Mouse (Mus musculus) Patski (cell line): Measurements from ENCODE around the gene Olfr316. TPM values are rescaled to one million over a fixed set of nuclear protein-coding genes. Genes with fewer than 3 reads are reported as not detected.

ENCODE experiments used
- ATAC-seq: fragments of 100-300 bp; one replicate; pipeline ENCODE4 v1.8.0; 2021
- CTCF ChIA-PET: fragments of 350-600 bp; sonication (Branson Sonifier 250); formaldehyde crosslinking; loops from one replicate; lab custom pipeline; 2022; ENCODE audit warnings: inconsistent platforms; lab: Charles Lee
- POLR2A ChIA-PET: fragments of 350-600 bp; sonication (Branson Sonifier 250); formaldehyde crosslinking; loops from one replicate; lab custom pipeline; 2022; ENCODE audit warnings: antibody characterized with exemption, inconsistent platforms; lab: Charles Lee
- DNase-seq: peaks from one replicate; pipeline ENCODE4 v3.0.0-alpha.2; 2011; ENCODE audit warnings: low read depth, low spot score
- H3K27me3 ChIP-seq: fragments of 371-371 bp; one replicate; pipeline ENCODE4 v1.5.1; 2021
- CTCF ChIP-seq: fragments of 100-300 bp; IDR thresholded peaks from one replicate; pipeline ENCODE4 v1.5.1; 2021
- in situ Hi-C: fragments of 300-500 bp; cut with MboI; formaldehyde crosslinking; loops from 3 replicates; pipeline ENCODE4 v1.11.1; 2018; ENCODE audit warnings: low pct_unique_long_range_greater_than_20kb, mixed read lengths
- polyA plus RNA-seq: library from polyadenylated mRNA; unstranded; gene quantifications from one replicate; pipeline ENCODE4 v1.2.3, GENCODE M21; 2021

The Olfr316 gene
- polyA plus RNA-seq, 1 experiment from 2014 or later = not detected

DNA sequence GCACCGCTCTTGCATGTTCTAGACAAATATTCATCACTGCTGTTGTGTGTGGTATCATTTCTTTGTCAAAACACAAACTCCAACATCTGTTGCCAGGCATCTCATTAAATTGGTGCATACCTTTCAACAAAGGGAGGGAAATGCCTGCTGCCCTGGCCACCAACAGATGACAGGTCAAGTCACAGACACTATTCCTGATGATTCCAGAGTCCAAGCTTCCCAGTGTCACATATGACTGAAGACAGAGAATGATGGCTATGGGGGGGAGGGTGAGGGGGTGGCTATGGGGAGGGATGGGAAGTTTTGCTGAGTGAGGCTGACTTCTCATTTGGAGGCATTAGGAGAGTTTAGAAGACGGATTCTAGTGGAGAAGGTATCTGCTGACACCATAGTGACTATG is 31.6 kb downstream of the Olfr316 start:
- no peaks in the 10 kb centered on the region for H3K27me3 ChIP-seq
- no peak for TF ChIP-seq CTCF
- in situ Hi-C loops = no loop called here
- POLR2A ChIA-PET = no interaction called here
- CTCF ChIA-PET = no interaction called here
- no peak for ATAC-seq
- no peak for DNase-seq

DNA sequence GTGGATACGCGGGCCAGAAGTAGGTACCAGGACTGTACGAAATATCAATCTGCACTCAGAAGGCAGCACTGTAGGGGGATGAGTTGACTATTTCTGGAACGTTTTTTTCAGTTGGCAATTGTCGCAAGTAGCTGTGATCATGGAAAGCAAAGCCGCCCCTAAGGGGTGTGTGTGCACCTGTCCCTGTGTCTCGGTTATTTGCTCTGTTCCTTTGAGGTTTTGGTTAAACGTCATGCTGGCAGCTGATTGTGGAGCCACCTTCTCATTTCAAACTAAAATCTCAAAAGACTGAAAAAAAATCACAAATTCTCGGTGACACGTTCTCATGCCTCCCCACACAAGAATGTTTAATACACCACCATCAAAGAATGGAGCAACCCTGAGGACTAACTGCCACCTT is 35.1 kb downstream of the Olfr316 start:
- TF ChIP-seq CTCF = no peak
- no peak for ATAC-seq
- no peaks in the 10 kb centered on the region for H3K27me3 ChIP-seq
- no peak for DNase-seq
- CTCF ChIA-PET = interaction anchor here (1.1 kb wide), 1 partner anchor 16 kb away, joined by 3 read pairs; no protein-coding TSS in a partner anchor
- POLR2A ChIA-PET = no interaction called here
- in situ Hi-C loops = no loop called here

DNA sequence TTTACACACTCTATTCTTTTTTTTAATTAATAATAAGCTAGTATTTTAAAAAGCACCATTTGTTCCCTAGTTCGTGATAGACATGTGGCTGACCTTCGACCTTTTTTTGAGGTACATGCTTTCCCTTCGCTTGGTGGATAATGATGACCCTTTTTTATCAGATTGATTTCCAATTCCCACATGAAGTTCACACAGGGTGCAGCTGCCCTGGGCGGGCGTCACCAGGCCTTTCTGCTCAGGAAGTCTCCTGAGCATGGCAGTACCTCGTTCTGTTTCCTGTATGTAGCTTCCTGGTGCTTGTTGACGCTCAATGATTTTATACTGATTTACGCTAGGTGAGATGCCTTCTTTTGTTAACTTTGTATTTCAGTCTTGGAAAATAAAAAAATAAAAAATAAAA is 35.8 kb downstream of the Olfr316 start:
- in situ Hi-C loops = no loop called here
- TF ChIP-seq CTCF = no peak
- ChIA-PET POLR2A (no interaction called here), CTCF (interaction anchor here (0.8 to 1.1 kb wide), 2 partner anchors 9 to 17 kb away, joined by 3 to 4 read pairs; no protein-coding TSS in a partner anchor)
- no peaks in the 10 kb centered on the region for H3K27me3 ChIP-seq
- ATAC-seq (no peak), DNase-seq (no peak)

DNA sequence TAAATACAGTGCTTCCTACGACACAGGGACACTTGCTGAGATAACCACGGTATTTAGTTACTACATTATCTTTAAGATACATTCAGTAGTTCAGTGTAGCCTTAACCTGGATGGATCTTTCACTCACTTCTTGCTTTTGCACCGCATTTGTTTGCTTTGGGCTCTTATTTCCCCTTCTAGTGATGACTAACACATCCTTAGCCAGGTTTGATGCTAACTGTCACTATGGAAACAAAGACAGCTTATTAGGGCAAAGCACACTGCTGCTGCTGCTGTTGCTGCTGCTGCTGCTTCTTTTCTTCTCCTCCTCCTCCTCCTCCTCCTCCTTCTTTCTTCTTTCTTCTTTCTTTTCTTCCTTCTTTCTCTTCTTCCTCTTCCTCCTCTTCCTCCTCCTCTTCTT is 37.0 kb downstream of the Olfr316 start:
- in situ Hi-C loops = no loop called here
- POLR2A ChIA-PET = no interaction called here
- no peak for TF ChIP-seq CTCF

DNA sequence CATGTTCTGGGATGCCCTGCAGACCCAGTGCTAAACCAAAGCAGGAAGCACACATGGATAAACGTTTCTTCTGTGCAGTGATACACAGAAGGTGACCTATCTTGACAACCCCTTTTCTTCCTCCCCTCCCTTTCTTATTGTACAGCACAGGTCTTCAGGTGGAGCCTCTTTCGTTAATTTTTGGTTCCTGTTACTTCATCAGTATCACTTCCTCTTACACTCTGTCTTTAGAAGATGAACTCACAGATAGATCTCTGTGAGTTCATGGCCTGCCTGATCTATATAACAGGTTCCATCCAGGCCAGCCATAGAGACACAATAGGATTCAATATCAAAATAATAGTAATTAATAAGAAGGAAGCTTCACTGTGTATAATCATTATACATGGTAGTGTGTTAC is 37.5 kb downstream of the Olfr316 start:
- DNase-seq (no peak), ATAC-seq (no peak)
- POLR2A ChIA-PET = no interaction called here

More for the DNA sequence above, 37.0 kb downstream of the Olfr316 start:
- DNase-seq (no peak), ATAC-seq (no peak)
- CTCF ChIA-PET = no interaction called here
- H3K27me3 ChIP-seq = no peaks in the 10 kb centered on the region

DNA sequence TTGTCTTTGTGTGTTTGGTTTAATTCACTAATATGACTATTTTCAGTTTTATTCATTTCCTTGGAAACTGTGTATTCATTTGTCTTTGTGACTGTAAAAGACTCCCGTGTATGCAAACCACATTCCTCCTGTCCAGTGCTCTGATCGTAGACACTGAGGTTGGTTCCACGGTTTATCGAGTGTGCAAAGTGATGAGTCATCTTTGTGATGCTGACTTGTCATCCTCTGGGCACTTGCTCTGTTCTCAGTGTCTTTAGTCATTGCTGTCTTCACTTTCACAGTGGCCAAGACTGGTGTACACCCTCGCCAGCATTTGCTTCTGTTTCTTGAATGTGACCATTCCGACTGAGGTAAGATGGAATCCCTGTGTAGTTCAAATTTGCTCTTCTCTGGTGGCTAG is 38.1 kb downstream of the Olfr316 start:
- CTCF ChIA-PET = no interaction called here
- DNase-seq (no peak), ATAC-seq (no peak)
- no peak for TF ChIP-seq CTCF
- POLR2A ChIA-PET = no interaction called here
- no peaks in the 10 kb centered on the region for H3K27me3 ChIP-seq
- in situ Hi-C loops = no loop called here

More for the DNA sequence above, 37.5 kb downstream of the Olfr316 start:
- H3K27me3 ChIP-seq = no peaks in the 10 kb centered on the region
- in situ Hi-C loops = no loop called here
- CTCF ChIA-PET = no interaction called here
- no peak for TF ChIP-seq CTCF

DNA sequence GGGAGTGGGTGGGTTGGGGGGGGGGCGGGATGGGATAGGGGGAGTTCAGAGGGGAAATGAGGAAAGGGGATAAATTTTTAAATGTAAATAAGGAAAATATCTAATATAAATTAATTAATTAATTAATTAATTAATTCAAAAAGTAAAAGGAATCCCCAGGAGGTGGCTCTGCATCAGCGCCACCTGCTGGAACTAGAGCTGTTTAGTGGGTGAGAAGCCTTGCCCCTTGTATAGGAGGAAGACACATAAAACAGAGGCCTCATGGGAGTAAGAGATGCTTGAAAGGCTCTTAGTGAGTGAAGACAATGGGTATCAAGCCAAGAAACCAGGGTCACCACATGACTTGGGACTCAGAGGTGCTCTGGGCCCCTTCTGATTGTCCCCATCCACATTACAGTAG is 43.3 kb downstream of the Olfr316 start:
- ATAC-seq = no peak
- TF ChIP-seq CTCF = no peak
- CTCF ChIA-PET = no interaction called here
- no peak for DNase-seq
- in situ Hi-C loops = no loop called here
- peaks cover 12% of the 10 kb centered on the region for H3K27me3 ChIP-seq
- POLR2A ChIA-PET = no interaction called here

DNA sequence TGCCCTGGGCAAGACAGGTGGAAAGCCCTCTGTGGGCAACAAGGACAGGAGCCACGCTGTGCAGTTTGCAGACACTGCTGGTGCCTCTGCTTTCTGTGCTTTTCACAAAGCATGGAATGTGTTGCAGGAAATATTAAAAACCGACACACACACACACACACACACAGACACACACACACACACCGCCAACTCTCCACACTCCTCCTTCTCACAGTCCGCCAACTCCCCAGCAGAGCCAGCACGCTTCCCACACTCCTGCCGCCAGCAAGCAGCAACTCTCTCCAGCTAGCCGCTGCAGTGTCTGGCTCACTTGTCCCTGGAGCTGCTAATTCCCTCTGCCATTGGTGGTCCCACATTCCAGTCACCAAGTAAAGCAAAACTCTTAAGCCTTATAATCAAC is 44.3 kb downstream of the Olfr316 start:
- peaks cover 12% of the 10 kb centered on the region for H3K27me3 ChIP-seq
- in situ Hi-C loops = no loop called here
- ATAC-seq (no peak), DNase-seq (no peak)
- CTCF ChIA-PET = no interaction called here
- no peak for TF ChIP-seq CTCF
- POLR2A ChIA-PET = no interaction called here

DNA sequence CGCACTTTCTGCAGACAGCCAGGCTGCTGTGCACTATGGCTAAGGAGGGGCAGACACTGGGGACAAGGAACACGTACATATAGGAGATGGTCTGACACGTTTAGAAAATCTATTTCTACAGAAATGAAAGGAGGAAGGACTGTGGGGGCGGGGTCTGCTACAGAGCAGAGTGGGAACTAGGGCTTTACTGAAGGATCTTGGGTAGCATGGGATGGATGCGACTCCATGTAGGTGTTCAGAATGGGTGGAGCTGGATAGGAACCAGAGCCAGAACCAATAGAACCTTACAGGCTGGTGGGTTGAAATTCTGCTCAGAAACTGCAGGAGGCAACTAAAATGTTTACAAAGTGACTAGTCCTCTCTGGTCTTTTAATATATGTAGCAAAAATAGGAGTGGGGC is 47.2 kb downstream of the Olfr316 start:
- no peak for TF ChIP-seq CTCF
- peaks cover 19% of the 10 kb centered on the region for H3K27me3 ChIP-seq
- CTCF ChIA-PET = no interaction called here
- DNase-seq (no peak), ATAC-seq (no peak)
- POLR2A ChIA-PET = no interaction called here
- in situ Hi-C loops = no loop called here

DNA sequence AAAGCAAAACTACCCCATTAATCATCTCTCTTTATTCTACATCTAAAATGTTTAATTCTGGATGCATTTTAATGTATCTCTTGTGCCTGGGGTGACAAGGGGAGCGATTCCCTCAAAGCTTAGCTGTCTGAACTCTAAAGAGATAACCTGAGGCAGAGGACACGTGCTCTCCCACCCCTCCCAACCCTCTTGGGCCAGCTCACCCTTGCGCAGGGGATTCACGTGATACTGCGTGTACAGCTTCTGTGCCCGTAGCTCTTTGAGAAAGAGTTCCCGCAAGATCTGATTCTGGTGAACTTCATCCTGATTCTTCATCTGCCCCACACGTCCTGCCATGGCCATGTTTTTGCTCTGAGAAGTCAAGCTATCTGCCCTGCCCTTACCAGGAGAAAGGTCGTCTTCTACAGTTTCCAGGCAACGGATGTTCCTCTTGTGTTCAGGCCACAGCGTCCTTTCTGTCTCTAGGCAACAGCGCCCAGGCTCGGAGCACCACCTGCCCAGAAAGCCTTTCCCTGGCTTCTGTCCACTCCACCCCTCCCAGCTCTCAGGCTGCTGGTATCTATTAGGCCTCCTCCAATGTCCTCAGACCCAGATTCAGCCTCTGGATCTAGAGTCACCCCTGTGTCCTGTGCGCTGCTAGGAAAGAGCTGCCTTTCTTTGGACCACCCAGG is 49.2 kb downstream of the Olfr316 start, which contains the start of gene Fam183b:
Gene Fam183b, minus strand, starts transcription at position 403 of the 671 bp plus-strand sequence.
- no peak for TF ChIP-seq CTCF
- POLR2A ChIA-PET = no interaction called here
- ATAC-seq (no peak), DNase-seq (no peak)
- CTCF ChIA-PET = no interaction called here
- in situ Hi-C loops = no loop called here
- peaks cover 28% of the 10 kb centered on the region for H3K27me3 ChIP-seq

DNA sequence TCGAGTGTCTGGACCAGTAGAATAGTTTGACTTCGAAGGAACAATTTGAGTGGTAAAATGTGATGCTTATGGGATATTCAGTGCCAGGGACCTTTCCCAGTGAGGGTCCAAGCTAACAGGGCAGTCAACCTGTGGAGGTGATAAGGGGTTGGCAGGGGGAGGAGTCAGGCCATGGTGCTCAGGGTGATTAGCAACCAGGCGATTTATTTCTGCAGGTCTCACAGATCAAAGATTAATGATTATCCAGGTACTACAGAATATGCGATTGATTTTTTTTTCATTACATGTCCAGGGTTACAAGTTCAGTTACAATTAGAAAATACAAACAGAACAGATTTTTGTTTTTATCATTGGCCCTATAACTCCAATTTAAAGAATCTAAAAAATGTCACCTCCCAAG is 51.3 kb downstream of the Olfr316 start:
- ChIA-PET CTCF (no interaction called here), POLR2A (no interaction called here)
- in situ Hi-C loops = no loop called here
- no peak for ATAC-seq
- no peak for TF ChIP-seq CTCF
- DNase-seq = no peak
- peaks cover 25% of the 10 kb centered on the region for H3K27me3 ChIP-seq

DNA sequence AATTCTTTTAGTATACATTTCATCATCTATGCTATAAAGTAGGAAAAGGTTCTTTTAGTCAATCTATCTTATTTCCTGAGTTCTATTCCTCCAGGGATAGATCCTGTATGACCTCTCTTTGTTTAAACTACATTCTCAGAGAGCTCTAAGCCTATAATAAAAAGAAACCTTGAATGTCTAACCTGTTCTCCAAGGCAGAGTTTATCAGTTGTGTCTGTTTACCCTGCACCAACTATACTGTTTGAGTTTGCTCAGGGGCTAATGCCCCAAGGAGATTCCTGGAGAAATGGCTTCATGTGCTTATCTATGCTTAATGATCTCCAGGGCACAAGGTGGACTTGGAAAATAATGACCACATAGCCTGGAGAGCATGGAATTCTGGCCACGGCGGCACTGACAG is 51.9 kb downstream of the Olfr316 start:
- POLR2A ChIA-PET = no interaction called here
- no peak for TF ChIP-seq CTCF
- no peak for DNase-seq
- H3K27me3 ChIP-seq = peaks cover 27% of the 10 kb centered on the region
- in situ Hi-C loops = no loop called here
- CTCF ChIA-PET = no interaction called here
- no peak for ATAC-seq

Other genes with a start within 250 kb of the Olfr316 start
- gene Olfr330, start 217.9 kb upstream of the Olfr316 start, polyA plus RNA-seq = not detected
- not detected for gene Olfr329-ps, start 206.3 kb upstream of the Olfr316 start, polyA plus RNA-seq
- not detected for gene Olfr328, start 197.1 kb upstream of the Olfr316 start, polyA plus RNA-seq
- not detected for gene Olfr224, start 182.2 kb upstream of the Olfr316 start, polyA plus RNA-seq
- not detected for gene Olfr325, start 175.0 kb upstream of the Olfr316 start, polyA plus RNA-seq
- 0.08 TPM for gene Olfr324, start 157.6 kb upstream of the Olfr316 start, polyA plus RNA-seq
- 0.42 TPM for gene 2210407C18Rik, start 136.7 kb upstream of the Olfr316 start, polyA plus RNA-seq
- not detected for gene Olfr323, start 122.2 kb upstream of the Olfr316 start, polyA plus RNA-seq
- gene Trim58, start 112.3 kb upstream of the Olfr316 start, polyA plus RNA-seq = 0.04 TPM
- gene Olfr322, start 94.0 kb upstream of the Olfr316 start, polyA plus RNA-seq = not detected
- not detected for gene Olfr320, start 71.6 kb upstream of the Olfr316 start, polyA plus RNA-seq
- not detected for gene Olfr319, start 53.6 kb upstream of the Olfr316 start, polyA plus RNA-seq
- 0.03 TPM for gene Olfr318, start 28.7 kb upstream of the Olfr316 start, polyA plus RNA-seq
- gene Olfr317, start 13.5 kb upstream of the Olfr316 start, polyA plus RNA-seq = not detected
- not detected for gene Olfr315, start 20.5 kb downstream of the Olfr316 start, polyA plus RNA-seq
- not detected for gene Olfr314, start 30.2 kb downstream of the Olfr316 start, polyA plus RNA-seq
- not detected for gene Fam183b, start 49.2 kb downstream of the Olfr316 start, polyA plus RNA-seq
- gene Olfr313, start 62.3 kb downstream of the Olfr316 start, polyA plus RNA-seq = not detected
- gene Olfr312, start 76.5 kb downstream of the Olfr316 start, polyA plus RNA-seq = not detected
- gene Olfr311, start 86.5 kb downstream of the Olfr316 start, polyA plus RNA-seq = not detected
- 6.8 TPM for gene Gm12258, start 94.4 kb downstream of the Olfr316 start, polyA plus RNA-seq
- gene 2810021J22Rik, start 114.5 kb downstream of the Olfr316 start, polyA plus RNA-seq = 6.4 TPM
- gene Zfp39, start 151.5 kb downstream of the Olfr316 start, polyA plus RNA-seq = 3.1 TPM
- not detected for gene Btnl10, start 165.2 kb downstream of the Olfr316 start, polyA plus RNA-seq
- gene Rnf187, start 186.2 kb downstream of the Olfr316 start, polyA plus RNA-seq = 252 TPM
- 7.1 TPM for gene Hist3h2ba, start 196.2 kb downstream of the Olfr316 start, polyA plus RNA-seq
- 20.9 TPM for gene Hist3h2a, start 202.0 kb downstream of the Olfr316 start, polyA plus RNA-seq
- gene Trim17, start 202.0 kb downstream of the Olfr316 start, polyA plus RNA-seq = 0.26 TPM
- 29.2 TPM for gene Trim11, start 225.4 kb downstream of the Olfr316 start, polyA plus RNA-seq